Mouse (Mus musculus): Measurements from ENCODE around the gene Stra6l. TPM values are rescaled to one million over a fixed set of nuclear protein-coding genes. Genes with fewer than 3 reads are reported as not detected.

Stra6l gene
- polyA plus RNA-seq (2017; shearing (Covaris generic)): 0.68 TPM

GRCm38 (mm10) chr4:45848109-45848824 lies at the start of gene Stra6l:
Gene Stra6l (plus strand): TSS chr4:45848664.

GRCm38 (mm10) chr4:45798964-45799363 lies 49.5 kb upstream of the Stra6l start, which contains the start of gene Aldh1b1:
Gene Aldh1b1 (plus strand): TSS chr4:45799022.

GRCm38 (mm10) chr4:45826275-45827040 lies 22.0 kb upstream of the Stra6l start, which contains the start of gene Igfbpl1:
Gene Igfbpl1 (minus strand): TSS chr4:45826923.

GRCm38 (mm10) chr4:45890066-45890761 lies 41.8 kb downstream of the Stra6l start, which contains the start of gene Ccdc180:
Gene Ccdc180 (plus strand): TSS chr4:45890303.

Other genes starting within 250 kb of the Stra6l start
- gene Aldh1b1, start 49.6 kb upstream of the Stra6l start, polyA plus RNA-seq (2017; shearing (Covaris generic)): 1.3 TPM
- gene Igfbpl1, start 21.7 kb upstream of the Stra6l start, polyA plus RNA-seq (2017; shearing (Covaris generic)): not detected
- 0.11 TPM for gene Ccdc180, start 41.6 kb downstream of the Stra6l start, polyA plus RNA-seq (2017; shearing (Covaris generic))
- gene Tdrd7, start 116.7 kb downstream of the Stra6l start, polyA plus RNA-seq (2017; shearing (Covaris generic)): 14.5 TPM
- gene Tmod1, start 190.3 kb downstream of the Stra6l start, polyA plus RNA-seq (2017; shearing (Covaris generic)): not detected